Mouse (Mus musculus) kidney, postnatal 36 days (tissue): ENCODE measurements around the gene Hic2.
A peak's percentile ranks its signal among the peaks of the same experiment; 100 is the strongest.

ENCODE experiments used
- DNase-seq, 2 experiments: peaks; one replicate each; pipeline ENCODE4 v3.0.0; 2021 to 2022; ENCODE audit warnings: mixed read lengths in 2 of 2

Gene Hic2

DNA sequence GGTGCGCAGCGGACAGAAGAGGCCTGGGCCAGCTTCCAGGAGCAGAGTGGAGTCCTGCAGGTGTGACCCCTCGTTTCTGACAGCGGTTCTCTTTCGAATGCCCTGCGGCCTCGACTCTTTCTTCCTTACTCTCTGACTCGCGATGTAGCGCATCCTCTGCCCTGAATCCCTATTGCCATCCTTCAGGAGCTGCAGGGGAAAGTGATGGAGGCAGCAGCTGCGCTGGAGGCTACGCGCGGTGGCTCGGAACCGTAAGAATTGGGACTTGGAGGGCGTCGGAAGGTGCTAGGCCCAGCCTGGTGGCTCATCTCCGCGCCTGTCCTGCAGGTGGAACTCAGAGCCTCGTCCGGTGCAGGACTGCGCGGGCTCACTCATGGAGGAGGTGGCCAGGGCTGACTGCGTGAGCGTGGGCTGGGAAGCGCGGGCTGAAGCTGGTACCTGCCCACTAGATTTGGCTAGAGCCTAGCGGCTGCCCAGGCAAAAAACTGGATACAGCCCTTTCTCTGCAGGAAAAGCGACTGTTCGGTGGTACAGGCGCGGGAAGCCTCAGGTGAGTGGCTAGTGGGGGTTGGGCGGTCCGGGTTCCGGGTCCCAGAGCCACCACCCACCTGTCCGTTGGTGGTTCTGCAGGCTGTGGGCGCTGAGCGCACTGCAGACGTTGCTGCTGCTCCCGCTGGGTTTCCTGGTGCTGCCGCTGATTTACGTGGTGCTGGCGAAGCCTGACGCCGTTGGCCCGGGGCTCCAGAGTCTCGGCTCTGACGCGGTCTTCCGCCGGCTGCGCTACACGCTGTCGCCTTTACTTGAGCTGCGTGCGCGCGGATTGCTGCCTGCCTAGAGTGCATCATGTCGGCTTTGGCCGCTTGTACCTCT is 44.2 kb downstream of the Hic2 start:
- peak in 1 of 2 experiments; percentile 46 for DNase-seq

DNA sequence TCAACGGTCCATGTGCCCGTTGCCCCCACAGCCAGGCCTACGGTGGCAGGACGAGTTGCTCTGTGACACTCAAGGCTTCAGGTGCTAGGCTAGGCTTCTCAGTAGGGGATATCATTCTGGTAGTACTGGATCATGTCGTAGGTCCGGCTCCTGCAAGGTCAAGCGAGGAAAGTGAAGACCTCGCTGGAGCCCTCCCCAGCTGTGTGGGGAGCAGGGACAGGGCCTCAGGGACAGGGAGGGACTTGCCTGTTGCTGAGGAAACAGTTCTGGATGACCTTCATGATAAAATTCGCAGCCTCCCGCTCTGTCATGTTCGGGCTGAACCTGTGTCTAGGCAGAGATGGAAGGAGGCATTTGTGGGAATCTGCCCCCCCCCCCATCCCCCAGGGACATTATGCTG is 47.1 kb downstream of the Hic2 start:
- DNase-seq = no peak

DNA sequence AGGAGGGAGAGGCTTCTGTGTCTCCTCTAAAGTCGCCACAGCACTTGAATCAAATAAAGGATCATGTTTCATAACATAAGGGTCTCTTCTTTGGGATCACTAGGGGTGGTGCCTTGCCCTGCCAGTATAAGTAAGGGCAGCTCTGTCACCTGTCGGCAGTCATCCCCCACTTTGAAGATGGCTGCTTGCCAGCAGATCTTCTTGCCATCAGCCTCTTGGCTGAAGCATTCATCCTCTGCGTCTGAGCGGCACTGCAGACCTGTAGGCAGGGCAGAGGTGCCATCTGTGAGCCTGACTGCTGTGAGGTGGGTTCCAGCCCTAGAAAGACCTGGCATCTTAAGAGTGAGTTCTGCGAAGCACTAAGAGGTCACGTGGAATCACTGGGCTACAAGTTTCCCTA is 49.8 kb downstream of the Hic2 start:
- no peak for DNase-seq

DNA sequence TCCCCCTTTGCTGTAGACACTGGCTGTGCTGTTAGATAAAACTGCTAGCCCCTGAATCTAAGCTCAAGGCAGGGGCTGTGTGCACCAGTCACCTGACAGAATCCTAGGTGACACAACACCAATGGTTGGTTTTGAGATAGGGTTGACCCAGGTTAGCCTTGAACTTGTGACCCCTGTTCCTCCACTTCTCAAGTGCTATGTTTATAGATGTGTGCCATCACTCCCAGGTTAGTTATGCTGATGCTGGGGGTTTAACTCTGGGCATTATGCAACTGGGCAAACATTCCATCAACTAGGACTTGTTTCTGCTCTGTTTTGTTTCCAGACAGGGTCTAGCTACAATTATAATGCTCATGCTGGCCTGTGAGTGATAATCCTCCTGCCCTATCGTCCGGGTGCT is 53.7 kb downstream of the Hic2 start:
- DNase-seq = no peak

DNA sequence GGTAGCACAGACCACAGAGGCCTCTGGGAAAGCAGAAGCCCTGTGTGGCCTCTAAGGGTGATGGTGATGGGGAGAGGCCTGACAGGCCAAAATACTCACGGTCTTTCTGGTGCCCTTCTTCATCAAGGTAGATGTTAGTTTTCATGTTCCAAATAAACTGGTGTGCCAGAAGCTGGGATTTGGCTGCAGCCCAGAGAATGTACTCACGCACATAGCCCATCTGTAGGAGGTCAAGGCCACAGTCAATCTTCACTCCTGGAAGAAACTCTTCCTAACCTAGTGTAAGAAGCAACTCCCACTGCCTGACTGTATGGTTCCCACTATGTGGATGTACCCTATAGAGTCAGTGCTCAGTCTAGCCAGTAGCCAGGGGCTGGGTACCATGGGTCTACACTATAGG is 57.6 kb downstream of the Hic2 start:
- no peak for DNase-seq

DNA sequence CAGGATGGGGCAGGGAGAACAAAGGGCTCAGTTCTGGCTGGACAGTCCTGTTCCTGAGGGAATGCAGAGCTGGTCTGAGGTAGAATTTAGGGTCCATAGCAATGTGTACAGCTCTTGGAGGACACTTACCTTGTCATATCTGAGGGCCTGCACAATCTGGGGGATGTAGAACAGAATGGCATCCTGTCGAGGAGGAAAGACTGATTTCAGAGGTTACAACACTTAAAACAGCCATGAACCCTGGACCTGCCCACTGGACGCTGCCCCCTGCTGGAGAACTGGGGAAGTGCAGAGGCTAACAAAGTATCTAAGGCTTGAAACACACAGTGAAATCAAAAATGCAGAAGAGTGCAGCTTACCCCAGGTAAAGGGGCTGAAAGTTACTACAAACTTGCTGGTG is 59.4 kb downstream of the Hic2 start:
- peak; percentile 61 to 89 for DNase-seq

DNA sequence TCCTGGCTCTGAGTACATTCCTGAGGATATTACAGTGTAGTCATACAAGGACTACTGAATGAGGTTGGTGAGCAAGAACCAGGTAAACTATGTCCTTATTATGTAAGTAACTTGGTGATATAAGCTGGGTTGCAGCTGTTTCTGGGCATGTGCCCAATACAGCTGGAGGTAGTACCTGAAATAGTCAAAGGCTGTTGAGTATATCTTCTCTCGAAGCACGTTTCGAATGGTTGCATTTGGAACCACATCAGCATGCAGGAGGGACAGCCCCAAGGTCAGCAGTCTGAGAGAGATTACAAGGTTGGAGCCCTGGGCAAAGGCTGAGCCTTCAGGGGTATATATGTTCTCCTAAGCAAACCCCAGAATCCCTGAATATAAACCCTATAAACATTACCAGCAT is 67.4 kb downstream of the Hic2 start:
- no peak for DNase-seq

DNA sequence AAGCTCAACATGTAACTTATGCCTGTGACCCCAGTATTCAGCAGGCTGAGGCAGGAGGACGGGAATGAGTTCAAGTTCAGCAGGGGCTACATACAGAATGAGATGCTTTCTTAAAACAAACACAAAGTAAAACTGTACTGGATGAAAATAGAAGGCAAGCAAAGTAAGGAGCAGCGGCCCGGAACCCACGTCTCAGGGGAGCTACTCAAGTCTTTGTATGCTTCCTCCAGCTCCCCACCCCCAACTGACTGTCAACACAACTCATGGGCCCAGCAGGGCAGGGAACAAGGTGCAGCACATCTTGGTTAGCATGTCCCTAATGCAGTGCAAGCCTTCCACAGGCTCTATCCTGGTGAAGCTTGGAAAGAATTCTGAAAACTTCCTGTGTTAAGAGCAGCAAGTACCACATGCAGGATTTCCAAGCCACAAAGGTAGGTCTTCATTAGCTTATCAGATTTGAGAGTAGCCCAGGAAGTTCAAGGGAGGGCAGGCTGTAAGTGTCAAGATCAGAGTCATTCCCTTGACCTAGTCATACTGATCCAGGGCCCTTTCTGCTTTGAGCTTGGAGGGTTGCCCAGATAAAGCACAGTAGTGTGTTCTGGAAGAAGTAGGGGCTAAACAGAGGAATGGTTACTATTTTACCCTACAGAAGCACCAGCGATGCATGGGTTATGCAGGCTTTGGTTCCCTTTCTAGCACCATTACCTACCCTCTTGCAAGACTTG is 70.3 kb downstream of the Hic2 start:
- DNase-seq = no peak

DNA sequence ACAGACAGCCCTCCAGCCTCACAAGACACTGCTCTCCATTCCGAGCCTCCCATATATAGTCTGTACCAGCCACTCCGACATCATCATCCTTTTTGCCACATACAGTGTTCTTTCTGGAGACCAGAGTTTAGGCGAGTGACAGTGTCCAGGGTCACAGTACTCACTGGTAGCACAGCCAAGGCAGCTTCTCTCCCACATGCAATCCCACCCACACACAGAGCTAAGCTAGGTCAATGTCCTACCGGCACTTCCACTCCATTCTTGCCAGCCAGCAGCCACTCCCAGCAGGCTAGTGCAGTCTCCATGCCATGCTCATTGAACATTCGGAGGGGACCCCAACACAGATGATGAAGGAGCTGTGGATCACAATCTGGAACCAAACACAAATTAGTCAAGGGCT is 74.1 kb downstream of the Hic2 start:
- no peak for DNase-seq

DNA sequence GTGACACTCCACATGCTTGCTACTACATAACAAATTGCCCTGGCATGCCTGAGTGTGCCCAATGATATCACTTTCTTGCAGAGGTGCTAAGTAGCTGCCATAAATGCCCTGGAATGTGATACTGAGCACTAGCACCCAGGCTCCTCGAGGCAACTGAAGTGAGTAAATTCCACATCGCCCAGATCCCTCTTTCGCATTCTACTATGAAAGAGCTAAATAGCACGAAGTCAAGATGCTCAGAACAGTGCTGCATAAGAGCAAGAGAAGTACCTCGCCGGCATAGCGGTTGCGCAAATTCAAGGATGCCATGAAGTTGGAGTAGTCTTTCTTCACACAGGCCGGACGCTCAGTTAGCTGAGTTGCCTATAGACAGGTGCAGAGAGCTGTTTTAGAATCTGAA is 75.7 kb downstream of the Hic2 start:
- DNase-seq = no peak

DNA sequence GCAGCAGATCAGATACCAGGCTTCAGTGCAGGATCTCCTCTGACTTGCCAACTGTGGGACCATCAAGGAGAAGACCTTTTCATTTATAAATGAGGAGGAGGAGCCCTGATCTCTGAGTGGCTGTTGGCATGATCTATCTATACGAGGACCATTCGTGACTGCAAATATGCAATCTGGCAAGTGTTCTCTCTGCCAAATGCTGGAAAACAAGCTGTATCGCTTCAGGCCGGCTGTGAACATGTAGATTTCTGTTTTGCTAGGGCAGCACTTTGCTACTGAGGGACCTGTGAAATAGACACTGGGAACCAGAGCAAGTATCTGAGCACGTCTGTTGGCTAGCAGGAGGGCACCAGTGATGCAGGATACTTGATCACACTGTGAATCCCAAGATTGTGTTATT is 79.2 kb downstream of the Hic2 start:
- DNase-seq = no peak
